Mouse (Mus musculus) left cerebral cortex, postnatal 14 days (tissue): ENCODE data around the gene Lrpprc. TPM values are rescaled to one million over a fixed set of nuclear protein-coding genes. Genes with fewer than 3 reads are reported as not detected.

Source experiments
- DNase-seq, 2 experiments: peaks; one replicate each; pipeline ENCODE4 v3.0.0; 2021 to 2022; ENCODE audit warnings: low spot score in 2 of 2, mixed read lengths in 1 of 2
- intact Hi-C: fragments of 180-260 bp; cut with DNase I; formaldehyde crosslinking; loops from one replicate; pipeline ENCODE4 v1.15.1; 2025
- total RNA-seq, 2 experiments: library from RNA; stranded (reverse); gene quantifications; 2 replicates each; pipeline ENCODE4 v1.2.3; 2021

Lrpprc gene
- total RNA-seq, 2 experiments from 2014 or later: 63.5 to 66.2 TPM

GRCm38 (mm10) chr17:84728201-84728911 lies 62.2 kb downstream of the Lrpprc start:
- no peak for DNase-seq
- intact Hi-C loops: no loop called here

DNA sequence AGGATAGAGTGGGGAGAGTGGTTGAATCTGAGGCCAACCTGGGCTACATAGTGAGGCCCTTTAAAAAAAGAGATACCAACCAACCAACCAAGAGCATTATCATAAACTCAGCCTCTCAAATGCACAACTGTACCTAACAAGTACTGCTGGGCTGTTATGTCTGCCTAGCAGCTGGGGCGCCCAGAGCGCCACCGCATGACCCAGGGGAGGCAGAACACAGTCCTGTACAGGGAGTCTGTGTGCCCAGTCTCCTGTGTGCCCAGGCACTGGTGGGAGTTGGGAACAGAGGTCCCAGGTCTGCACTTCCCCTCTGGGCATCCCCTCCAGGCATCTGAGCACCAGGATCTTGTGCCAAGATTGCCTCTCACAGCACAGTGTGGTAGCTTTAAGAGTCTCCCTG lies 65.4 kb downstream of the Lrpprc start:
- no peak for DNase-seq
- intact Hi-C loops: no loop called here

DNA sequence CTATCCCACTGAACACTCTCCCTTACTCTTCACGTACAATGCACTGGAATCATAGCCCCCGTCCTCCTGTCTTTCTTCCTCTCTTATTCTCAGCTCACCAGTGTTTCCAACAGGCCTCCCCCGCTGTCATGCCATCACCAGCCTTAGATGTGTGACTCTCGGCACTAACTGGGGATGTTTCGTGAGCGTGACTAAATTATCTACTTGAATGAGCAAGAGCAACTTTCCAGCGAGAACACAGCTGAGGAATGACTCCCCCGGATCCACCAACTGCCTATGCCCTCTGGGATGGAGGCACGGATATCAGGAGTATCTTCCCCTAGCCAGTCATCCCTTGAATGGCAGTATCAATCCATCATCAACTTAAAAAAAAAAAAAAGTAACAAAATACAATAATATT lies 66.6 kb downstream of the Lrpprc start:
- intact Hi-C loops: no loop called here
- DNase-seq: peak in 1 of 2 experiments; percentile 19

- intact Hi-C loops: no loop called here
- no peak for DNase-seq
Observed at GRCm38 (mm10) chr17:84719105-84719504, 71.5 kb downstream of the Lrpprc start.

DNA sequence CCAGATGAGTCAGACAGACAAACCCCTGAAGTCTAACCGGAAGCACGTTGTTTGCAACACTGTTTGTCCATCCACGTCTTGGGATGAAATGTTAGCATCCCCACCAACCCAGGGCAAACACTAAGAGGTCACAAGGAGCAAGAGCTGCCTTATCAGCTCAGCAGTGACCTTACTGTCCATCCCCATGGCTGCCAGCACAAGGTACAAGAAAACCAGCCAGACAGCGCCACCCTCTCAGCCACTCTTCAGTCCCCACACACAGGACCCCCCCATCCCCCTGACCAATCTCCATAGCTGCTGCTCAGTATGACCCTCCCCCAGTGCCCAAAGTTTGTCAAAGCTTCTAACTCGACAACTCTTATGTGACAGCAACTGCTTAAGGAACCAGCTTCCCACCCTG lies 73.2 kb downstream of the Lrpprc start:
- no peak for DNase-seq
- intact Hi-C loops: no loop called here

- DNase-seq: no peak
- intact Hi-C loops: no loop called here
Observed at GRCm38 (mm10) chr17:84716252-84716872, 74.2 kb downstream of the Lrpprc start.

DNA sequence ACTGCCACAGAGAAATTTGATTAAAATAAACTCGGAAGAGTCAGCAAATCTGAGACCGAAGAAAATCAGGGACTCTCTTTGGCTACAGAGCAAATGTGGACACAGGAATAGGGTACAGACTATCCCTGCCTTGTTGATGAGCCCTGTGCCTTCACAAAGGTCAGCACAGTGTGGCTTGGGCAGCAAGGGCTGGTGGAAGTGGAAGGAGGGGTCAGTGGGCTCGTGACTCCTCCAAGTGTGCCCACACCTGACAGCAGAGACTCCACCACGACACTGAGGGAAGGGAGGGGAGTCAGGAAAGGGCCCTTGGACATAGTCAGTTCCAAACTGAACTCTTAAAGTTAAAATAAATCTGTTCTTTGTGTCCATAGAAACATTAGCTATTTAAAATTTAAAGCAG lies 75.7 kb downstream of the Lrpprc start:
- intact Hi-C loops: no loop called here
- DNase-seq: no peak

DNA sequence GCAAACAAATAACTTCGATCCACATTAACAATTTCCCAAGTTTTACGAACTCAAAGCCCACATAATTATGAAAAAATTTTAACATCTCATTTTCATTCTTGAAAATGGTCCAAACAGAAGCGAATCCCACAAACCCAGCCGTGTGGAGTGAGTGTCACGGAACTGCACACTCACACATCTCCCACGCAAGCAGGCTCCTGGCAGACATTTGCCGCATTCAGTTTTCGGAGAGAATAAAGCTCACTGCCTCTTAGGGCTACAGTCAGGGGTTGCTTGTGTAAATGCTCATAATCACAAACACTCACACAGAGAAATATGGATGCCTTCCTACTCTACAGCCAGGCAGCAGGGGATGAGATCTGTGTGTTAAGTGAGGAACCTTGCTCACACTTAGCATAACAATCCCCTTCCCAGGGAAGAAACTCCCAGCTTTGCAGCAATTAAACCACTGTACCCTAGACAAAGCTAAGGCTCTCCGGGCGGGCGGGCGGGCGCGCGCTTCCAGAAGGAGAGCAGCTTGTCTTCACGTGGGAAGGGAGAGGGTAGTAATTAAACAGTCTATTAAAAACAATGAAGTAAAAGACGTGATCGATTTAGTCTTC lies 76.9 kb downstream of the Lrpprc start:
- intact Hi-C loops: no loop called here
- DNase-seq: peak; percentile 39 to 57

GRCm38 (mm10) chr17:84709403-84709851 lies 81.2 kb downstream of the Lrpprc start:
- intact Hi-C loops: no loop called here
- peak in 1 of 2 experiments; percentile 56 for DNase-seq

DNA sequence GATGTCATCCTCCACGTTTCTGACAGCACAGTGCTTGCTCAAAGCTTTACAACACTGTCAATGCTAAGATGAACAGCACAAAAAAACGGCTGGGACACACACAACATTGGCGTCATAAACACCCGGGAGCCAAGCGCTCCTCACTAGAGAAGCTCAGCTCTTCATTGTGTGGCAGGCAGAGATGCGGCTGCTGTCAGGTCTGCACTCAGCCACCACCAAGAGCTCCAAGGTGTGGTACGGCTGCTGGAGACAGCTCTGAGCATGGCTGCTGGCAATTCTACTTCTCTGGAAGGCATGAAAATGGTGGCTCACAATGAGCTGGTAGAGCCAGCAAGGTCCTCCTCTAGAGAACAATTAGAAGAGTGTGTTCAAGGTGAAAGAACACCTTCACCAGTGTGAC lies 81.8 kb downstream of the Lrpprc start:
- DNase-seq: no peak
- intact Hi-C loops: no loop called here

DNA sequence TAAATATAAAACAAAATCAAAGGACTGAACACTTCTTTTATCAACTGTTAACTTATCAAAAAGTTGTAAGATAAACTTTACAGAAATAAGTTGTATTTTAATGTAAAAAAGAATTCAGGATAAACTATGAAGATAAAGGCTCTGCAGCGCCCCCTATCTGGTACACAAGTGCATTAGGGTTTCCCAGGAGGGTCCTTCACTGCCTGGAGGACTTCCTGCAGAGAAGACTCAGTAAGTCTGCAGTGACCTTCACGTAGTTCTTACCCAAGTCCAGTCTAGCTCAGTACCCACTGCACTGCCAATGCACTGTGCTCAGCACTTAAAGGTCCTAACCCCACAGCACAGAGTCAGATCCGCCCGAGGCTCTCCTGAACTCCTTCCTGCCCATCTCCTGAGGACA lies 83.2 kb downstream of the Lrpprc start:
- no peak for DNase-seq
- intact Hi-C loops: no loop called here

DNA sequence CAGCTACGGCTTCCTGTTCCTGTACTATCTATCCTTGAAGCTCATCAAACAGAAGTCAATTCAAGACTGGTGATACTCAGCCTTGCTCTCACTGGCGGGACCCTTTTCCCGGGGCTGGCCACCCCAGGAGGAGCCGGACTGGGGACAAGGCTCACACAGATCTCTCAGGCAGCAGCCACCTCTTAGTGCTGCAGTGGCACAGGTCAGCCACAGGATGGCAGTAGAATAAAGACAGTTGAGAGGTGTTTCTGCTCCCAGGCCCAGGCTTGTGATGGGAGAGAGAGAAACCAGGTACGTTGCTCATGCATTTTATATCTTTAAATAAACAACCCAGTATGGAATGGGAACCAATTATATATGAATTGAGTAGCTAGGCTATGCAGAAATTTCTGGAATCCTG lies 91.9 kb downstream of the Lrpprc start:
- intact Hi-C loops: no loop called here
- DNase-seq: peak; percentile 71 to 78

DNA sequence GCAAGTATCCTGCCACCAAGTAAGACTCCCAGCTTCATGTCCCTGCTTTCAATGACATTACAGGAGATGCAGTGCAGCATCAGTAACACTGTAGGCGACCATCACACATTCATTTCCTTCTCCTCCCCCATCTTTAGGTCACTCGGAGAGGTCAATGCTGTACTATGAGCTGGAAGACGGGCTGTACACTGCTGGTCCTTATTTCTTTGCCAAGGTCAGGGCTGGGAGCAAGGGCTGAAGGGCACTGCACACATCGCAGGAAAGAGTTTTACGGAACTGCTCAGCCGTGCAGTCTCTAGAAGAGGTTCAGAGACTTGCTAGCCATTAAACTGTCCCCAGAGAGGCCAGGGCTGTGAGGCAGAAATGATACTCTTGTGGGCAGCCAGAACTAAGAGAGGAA lies 94.1 kb downstream of the Lrpprc start:
- intact Hi-C loops: no loop called here
- DNase-seq: no peak

- intact Hi-C loops: no loop called here
- no peak for DNase-seq
Observed at GRCm38 (mm10) chr17:84693741-84694140, 96.8 kb downstream of the Lrpprc start.

- no peak for DNase-seq
- intact Hi-C loops: no loop called here
Observed at GRCm38 (mm10) chr17:84690111-84690510, 100.5 kb downstream of the Lrpprc start.

DNA sequence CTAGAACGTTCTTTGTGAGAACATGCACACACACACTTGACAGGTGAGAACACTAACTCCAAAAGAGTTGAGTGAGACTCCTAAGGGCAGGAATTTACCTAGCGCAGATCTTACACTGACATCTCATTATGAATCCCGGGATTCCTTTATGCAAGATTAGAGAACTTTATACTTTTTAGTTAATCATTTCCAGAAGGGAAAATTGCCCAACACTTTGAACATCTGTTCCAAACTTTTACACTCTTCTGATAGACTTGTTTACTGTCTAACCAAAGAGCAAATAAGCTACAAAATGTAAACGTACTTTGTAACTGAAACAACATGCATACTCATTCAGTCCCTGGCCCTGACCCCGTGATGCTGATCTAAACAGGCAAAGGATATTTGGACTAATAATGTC lies 101.3 kb downstream of the Lrpprc start:
- no peak for DNase-seq
- intact Hi-C loops: no loop called here

DNA sequence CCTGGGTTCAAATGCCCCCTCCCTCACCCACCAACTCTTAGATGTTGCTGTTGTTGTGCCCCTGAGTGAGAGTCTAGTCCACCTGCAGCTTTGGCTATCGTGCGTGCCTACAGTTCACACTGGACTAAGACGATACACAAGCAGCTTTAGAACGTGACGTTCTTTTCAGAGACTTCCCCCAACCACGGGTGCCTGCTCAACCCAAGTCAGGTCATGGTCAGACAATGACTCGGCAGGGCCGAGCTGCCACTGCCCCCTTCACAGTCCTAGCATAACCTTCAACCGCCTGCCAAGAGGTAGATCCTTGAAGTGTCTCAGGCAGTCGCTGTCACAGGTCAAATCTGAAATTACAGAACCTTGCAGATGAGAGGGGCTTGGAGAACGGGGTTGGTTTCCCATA lies 101.8 kb downstream of the Lrpprc start:
- DNase-seq: no peak
- intact Hi-C loops: no loop called here

DNA sequence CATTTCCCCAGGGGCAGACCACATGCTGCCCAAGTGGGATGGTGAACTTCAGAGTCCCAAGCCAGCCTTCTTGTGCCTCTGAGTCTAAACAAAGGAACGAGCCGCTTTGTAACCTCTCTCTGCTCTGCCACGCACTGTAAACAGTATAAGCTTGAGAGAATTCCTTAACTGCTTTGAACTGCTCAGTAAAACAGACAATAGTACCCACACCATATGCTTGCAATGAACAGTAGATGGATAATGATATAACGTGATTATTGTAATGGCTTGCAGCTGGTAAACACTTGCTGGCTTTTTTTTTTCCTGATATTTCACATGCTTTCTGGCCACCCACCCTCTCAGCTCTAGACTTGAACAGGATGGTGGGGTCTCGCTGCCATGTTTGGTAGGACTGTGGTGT lies 102.6 kb downstream of the Lrpprc start:
- intact Hi-C loops: no loop called here

GRCm38 (mm10) chr17:84685286-84685685 lies 105.3 kb downstream of the Lrpprc start:
- DNase-seq: no peak
- intact Hi-C loops: no loop called here

More for the DNA sequence above, 102.6 kb downstream of the Lrpprc start:
- no peak for DNase-seq

- DNase-seq: no peak
- intact Hi-C loops: no loop called here
Observed at GRCm38 (mm10) chr17:84684284-84684683, 106.3 kb downstream of the Lrpprc start.
